Mouse (Mus musculus) left cerebral cortex, postnatal 14 days (tissue): ENCODE data around the gene Alpk3. TPM values are rescaled to one million over a fixed set of nuclear protein-coding genes. Genes with fewer than 3 reads are reported as not detected.

Source experiments
- DNase-seq, 2 experiments: peaks; one replicate each; pipeline ENCODE4 v3.0.0; 2021 to 2022; ENCODE audit warnings: low spot score in 2 of 2, mixed read lengths in 1 of 2
- intact Hi-C: fragments of 180-260 bp; cut with DNase I; formaldehyde crosslinking; loops from one replicate; pipeline ENCODE4 v1.15.1; 2025
- total RNA-seq, 2 experiments: library from RNA; stranded (reverse); gene quantifications; 2 replicates each; pipeline ENCODE4 v1.2.3; 2021

Alpk3 gene
- total RNA-seq, 2 experiments from 2014 or later, result 0.20 to 0.49 TPM

GRCm38 (mm10) chr7:81072463-81072862 is 15.1 kb downstream of the Alpk3 start:
- intact Hi-C loops, result no loop called here
- DNase-seq, result peak; percentile 19 to 36

GRCm38 (mm10) chr7:81073273-81073672 is 15.9 kb downstream of the Alpk3 start:
- intact Hi-C loops, result no loop called here
- no peak for DNase-seq

- DNase-seq, result no peak
- intact Hi-C loops, result no loop called here
Observed at GRCm38 (mm10) chr7:81074546-81074945, 17.1 kb downstream of the Alpk3 start.

GRCm38 (mm10) chr7:81075299-81075698 is 17.9 kb downstream of the Alpk3 start:
- no peak for DNase-seq
- intact Hi-C loops, result no loop called here

- intact Hi-C loops, result no loop called here
- no peak for DNase-seq
Observed at GRCm38 (mm10) chr7:81075732-81076131, 18.3 kb downstream of the Alpk3 start.

- no peak for DNase-seq
- intact Hi-C loops, result no loop called here
Observed at GRCm38 (mm10) chr7:81077009-81077408, 19.6 kb downstream of the Alpk3 start.

- intact Hi-C loops, result no loop called here
- DNase-seq, result no peak
Observed at GRCm38 (mm10) chr7:81078740-81079139, 21.3 kb downstream of the Alpk3 start.

GRCm38 (mm10) chr7:81093420-81093965 is 36.1 kb downstream of the Alpk3 start:
- DNase-seq, result no peak
- intact Hi-C loops, result no loop called here

- no peak for DNase-seq
- intact Hi-C loops, result no loop called here
Observed at GRCm38 (mm10) chr7:81094104-81094757, 36.8 kb downstream of the Alpk3 start.

GRCm38 (mm10) chr7:81100341-81100740 is 42.9 kb downstream of the Alpk3 start:
- intact Hi-C loops, result no loop called here

GRCm38 (mm10) chr7:81102854-81103253 is 45.5 kb downstream of the Alpk3 start:
- no peak for DNase-seq
- intact Hi-C loops, result no loop called here

More at GRCm38 (mm10) chr7:81100341-81100740, 42.9 kb downstream of the Alpk3 start:
- no peak for DNase-seq

GRCm38 (mm10) chr7:81105525-81105924 is 48.1 kb downstream of the Alpk3 start:
- DNase-seq, result no peak
- intact Hi-C loops, result no loop called here

- no peak for DNase-seq
- intact Hi-C loops, result no loop called here
Observed at GRCm38 (mm10) chr7:81108226-81108625, 50.8 kb downstream of the Alpk3 start.

GRCm38 (mm10) chr7:81109717-81110651 is 52.6 kb downstream of the Alpk3 start:
- peak in 1 of 2 experiments; percentile 40 for DNase-seq
- intact Hi-C loops, result no loop called here

- intact Hi-C loops, result no loop called here
- no peak for DNase-seq
Observed at GRCm38 (mm10) chr7:81110791-81111190, 53.4 kb downstream of the Alpk3 start.

GRCm38 (mm10) chr7:81111729-81112128 is 54.3 kb downstream of the Alpk3 start:
- intact Hi-C loops, result no loop called here
- no peak for DNase-seq

GRCm38 (mm10) chr7:81112686-81113360 is 55.4 kb downstream of the Alpk3 start:
- DNase-seq, result no peak

GRCm38 (mm10) chr7:81114555-81114954 is 57.2 kb downstream of the Alpk3 start, which contains the start of gene Slc28a1:
TSS of gene Slc28a1 (plus strand) at chr7:81114799.
- no peak for DNase-seq
- intact Hi-C loops, result no loop called here

More at GRCm38 (mm10) chr7:81112686-81113360, 55.4 kb downstream of the Alpk3 start:
- intact Hi-C loops, result no loop called here

- DNase-seq, result no peak
Observed at GRCm38 (mm10) chr7:81121099-81121498, 63.7 kb downstream of the Alpk3 start.

GRCm38 (mm10) chr7:81122808-81123207 is 65.4 kb downstream of the Alpk3 start:
- intact Hi-C loops, result no loop called here

More at GRCm38 (mm10) chr7:81121099-81121498, 63.7 kb downstream of the Alpk3 start:
- intact Hi-C loops, result no loop called here

More at GRCm38 (mm10) chr7:81122808-81123207, 65.4 kb downstream of the Alpk3 start:
- no peak for DNase-seq
